Mouse (Mus musculus): ENCODE results near the gene Vps37c. TPM values are rescaled to one million over a fixed set of nuclear protein-coding genes. Genes with fewer than 3 reads are reported as not detected.

The Vps37c gene
- polyA plus RNA-seq, 1 experiment = 14.8 TPM

DNA sequence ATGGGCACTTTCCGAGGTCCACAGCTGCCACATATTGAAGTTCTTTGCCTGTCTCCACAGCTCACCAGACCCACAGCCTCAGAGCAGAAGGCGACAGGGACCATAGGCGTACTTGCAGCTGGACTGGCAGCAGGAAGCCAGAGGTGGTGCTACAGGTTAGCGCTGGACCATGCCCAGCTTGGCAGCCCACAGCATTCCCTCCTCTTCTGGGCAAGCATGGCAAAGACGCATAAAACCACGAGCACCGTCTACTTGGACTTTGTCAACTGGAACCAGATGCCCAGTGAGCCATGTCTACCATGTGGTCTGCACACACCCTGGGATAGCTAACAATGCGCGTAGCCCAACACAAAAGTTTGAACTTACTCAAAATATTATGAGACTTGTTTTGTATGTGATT lies 3.5 kb upstream of the Vps37c start:
- Histone ChIP-seq H3K27ac (ENCODE audit: insufficient read depth, low read length) (no peak overlapping the region), H3K4me3 (ENCODE audit: insufficient read depth, low read length) (no peak overlapping the region), H3K4me1 (ENCODE audit: control insufficient read depth, insufficient read depth, low read length) (0 out of 2 replicates have a peak, but pooled peaks cover under 1% of the 10 kb centered on the region)
- TF ChIP-seq POLR2A (IDR thresholded peaks at IDR 0.05; ENCODE audit: low read depth, low read length) = no peak
- TF ChIP-seq CTCF (IDR thresholded peaks at IDR 0.05; ENCODE audit: borderline replicate concordance, insufficient read depth, low read length) = no peak

DNA sequence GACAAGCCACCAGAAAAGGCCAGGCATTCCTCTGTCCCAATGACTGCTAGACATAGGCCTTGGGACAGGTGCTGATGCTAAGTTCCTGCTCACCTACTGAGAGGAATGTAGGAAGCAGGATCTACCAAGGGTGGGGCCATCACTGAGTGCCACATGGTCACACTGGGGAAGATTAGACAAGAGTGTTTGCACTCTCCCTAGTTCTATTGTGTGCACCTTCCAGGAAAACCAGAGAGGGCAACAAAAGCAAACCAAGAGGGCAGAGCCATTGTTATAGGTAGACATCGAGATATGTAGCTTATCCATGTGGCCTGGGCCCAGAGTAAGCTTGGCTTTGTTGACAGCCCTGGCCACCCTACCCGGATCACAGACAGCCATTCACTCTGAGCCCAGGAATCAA lies 2.8 kb upstream of the Vps37c start:
- Histone ChIP-seq H3K4me1 (ENCODE audit: control insufficient read depth, insufficient read depth, low read length) (peaks cover 4% of the 10 kb centered on the region), H3K27ac (ENCODE audit: insufficient read depth, low read length) (no peak overlapping the region), H3K4me3 (ENCODE audit: insufficient read depth, low read length) (no peak overlapping the region)
- TF ChIP-seq CTCF (IDR thresholded peaks at IDR 0.05; ENCODE audit: borderline replicate concordance, insufficient read depth, low read length) (no peak), POLR2A (IDR thresholded peaks at IDR 0.05; ENCODE audit: low read depth, low read length) (no peak)

DNA sequence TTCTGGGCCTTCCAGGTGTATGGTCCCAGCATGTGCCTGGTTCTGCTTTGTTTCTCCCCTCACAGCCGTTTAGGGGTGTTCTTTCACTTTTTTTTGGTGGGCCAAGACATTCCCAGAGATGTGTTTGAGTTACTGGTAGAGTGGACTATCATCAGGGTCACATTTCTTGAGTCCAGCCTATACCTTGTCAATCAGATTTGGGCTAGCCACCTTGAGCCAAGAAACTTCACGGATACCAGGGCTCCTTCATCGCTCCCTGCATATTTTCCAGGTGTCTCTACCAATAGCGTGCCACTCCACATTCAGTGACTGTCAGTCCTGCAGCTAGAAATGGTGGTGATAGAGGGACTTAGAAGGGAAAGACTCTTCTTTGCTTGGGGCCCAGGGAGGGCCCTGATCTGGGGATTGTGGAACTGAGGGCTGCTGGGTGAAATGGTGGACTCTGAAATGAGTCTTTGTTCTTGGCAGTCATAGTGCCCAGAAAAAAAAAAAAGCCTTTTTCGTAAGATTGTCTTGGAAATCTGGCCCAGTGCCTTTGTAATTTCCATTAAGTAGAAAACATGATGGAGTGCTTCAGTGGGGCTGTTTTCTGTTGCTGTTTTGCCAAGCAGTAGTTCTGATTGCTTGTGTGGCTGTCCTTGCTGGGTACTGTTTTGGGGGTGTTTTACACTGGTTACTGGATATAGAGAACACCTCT lies 1.1 kb downstream of the Vps37c start:
- Histone ChIP-seq H3K4me3 (ENCODE audit: insufficient read depth, low read length) (peak overlapping the region; percentile 93), H3K4me1 (ENCODE audit: control insufficient read depth, insufficient read depth, low read length) (peaks cover 10% of the 10 kb centered on the region), H3K27ac (ENCODE audit: insufficient read depth, low read length) (peak overlapping the region; percentile 91)
- no peak for TF ChIP-seq CTCF (IDR thresholded peaks at IDR 0.05; ENCODE audit: borderline replicate concordance, insufficient read depth, low read length)
- TF ChIP-seq POLR2A (IDR thresholded peaks at IDR 0.05; ENCODE audit: low read depth, low read length) = 0 out of 2 replicates have a peak, but pooled peaks have one; percentile 12

DNA sequence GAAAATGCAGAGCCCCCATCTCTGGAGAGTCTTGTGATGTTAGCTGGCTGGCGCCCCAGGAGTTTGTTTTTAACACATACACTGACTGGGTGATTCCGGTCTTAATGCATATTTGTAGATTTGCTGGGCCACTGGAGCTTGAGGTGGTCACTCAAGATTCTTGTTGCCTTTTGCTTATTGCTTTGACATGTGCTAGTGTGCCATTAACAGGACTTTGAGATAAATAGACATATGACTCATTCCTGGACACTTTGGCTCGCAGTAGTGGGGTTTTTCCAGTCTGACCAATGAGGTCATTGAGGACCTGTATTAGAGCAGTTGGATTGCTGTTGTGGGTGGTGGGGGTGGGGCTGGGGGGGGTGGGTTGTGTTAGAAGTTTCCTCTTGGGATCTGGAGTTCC lies 1.8 kb downstream of the Vps37c start:
- peak overlapping the region; percentile 26; the same call in 1 of the 2 replicates for H3K4me3 ChIP-seq (ENCODE audit: insufficient read depth, low read length)
- peaks cover 10% of the 10 kb centered on the region for H3K4me1 ChIP-seq (ENCODE audit: control insufficient read depth, insufficient read depth, low read length)
- peak overlapping the region; percentile 91 for H3K27ac ChIP-seq (ENCODE audit: insufficient read depth, low read length)
- no peak for TF ChIP-seq POLR2A (IDR thresholded peaks at IDR 0.05; ENCODE audit: low read depth, low read length)
- no peak for TF ChIP-seq CTCF (IDR thresholded peaks at IDR 0.05; ENCODE audit: borderline replicate concordance, insufficient read depth, low read length)

DNA sequence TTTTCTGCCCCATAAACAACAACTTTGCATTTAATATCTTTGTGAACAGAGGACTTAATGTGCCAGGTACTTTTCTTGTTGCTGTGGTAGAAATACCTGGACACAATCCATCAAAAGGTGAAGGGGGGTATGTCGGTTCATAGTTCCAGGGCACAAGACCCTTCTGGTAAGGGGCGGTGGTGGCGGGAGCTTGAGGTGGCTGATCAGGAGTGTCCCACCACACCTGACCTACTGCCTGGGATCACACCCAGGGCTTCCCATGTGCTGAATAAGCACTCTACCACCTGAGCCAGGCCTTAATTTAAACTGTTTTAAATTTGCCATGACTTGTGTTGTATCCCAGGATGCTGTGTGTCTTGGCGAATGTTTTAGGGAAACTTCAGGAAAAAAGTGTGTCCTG lies 2.6 kb downstream of the Vps37c start:
- Histone ChIP-seq H3K27ac (ENCODE audit: insufficient read depth, low read length) (no peak overlapping the region), H3K4me1 (ENCODE audit: control insufficient read depth, insufficient read depth, low read length) (peaks cover 12% of the 10 kb centered on the region), H3K4me3 (ENCODE audit: insufficient read depth, low read length) (no peak overlapping the region)
- TF ChIP-seq POLR2A (IDR thresholded peaks at IDR 0.05; ENCODE audit: low read depth, low read length) = no peak
- TF ChIP-seq CTCF (IDR thresholded peaks at IDR 0.05; ENCODE audit: borderline replicate concordance, insufficient read depth, low read length) = no peak

DNA sequence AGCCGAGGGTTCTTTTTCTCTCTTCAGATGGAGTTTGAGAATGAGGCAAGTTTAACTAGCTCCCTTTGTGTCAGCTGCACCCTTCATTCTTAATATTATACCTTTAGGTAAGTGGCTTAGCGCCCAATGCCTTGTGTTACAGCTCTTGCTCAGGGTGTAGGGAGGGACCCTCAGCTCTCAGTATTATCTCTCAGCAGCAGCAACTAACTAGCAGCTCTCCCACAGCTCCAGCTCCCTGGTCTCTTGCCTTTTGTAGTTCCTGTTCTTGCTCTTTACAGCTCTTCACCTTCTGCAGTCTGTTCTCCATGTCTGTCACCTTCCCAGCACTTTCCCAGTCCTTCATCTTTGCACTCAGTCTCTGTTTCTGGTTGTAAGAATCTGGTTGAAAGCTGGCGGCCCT lies 3.1 kb downstream of the Vps37c start:
- no peak for TF ChIP-seq POLR2A (IDR thresholded peaks at IDR 0.05; ENCODE audit: low read depth, low read length)
- no peak overlapping the region for H3K27ac ChIP-seq (ENCODE audit: insufficient read depth, low read length)
- peaks cover 12% of the 10 kb centered on the region for H3K4me1 ChIP-seq (ENCODE audit: control insufficient read depth, insufficient read depth, low read length)
- H3K4me3 ChIP-seq (ENCODE audit: insufficient read depth, low read length) = no peak overlapping the region

DNA sequence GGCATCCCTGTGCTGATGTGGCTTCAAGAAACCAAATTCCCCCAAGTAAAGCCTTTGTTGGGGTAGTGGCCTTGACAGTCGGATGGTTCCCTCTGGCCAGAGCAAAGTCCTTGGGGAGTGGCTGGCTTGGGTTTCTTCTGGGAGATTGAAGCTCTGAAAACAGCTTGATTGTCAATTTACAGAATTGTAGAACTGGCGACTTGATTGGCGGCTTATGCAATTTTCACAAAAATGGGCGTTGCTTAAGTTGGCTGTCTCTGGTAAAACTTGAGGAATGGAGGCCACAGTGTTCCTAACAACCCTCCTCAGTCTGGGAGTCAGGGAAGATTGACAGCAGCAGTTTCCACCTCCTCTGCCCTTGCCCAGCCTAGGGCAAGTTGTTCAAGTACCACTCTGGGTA lies 3.8 kb downstream of the Vps37c start:
- Histone ChIP-seq H3K4me3 (ENCODE audit: insufficient read depth, low read length) (no peak overlapping the region), H3K4me1 (ENCODE audit: control insufficient read depth, insufficient read depth, low read length) (peaks cover 16% of the 10 kb centered on the region), H3K27ac (ENCODE audit: insufficient read depth, low read length) (no peak overlapping the region)
- TF ChIP-seq CTCF (IDR thresholded peaks at IDR 0.05; ENCODE audit: borderline replicate concordance, insufficient read depth, low read length) (no peak), POLR2A (IDR thresholded peaks at IDR 0.05; ENCODE audit: low read depth, low read length) (no peak)

DNA sequence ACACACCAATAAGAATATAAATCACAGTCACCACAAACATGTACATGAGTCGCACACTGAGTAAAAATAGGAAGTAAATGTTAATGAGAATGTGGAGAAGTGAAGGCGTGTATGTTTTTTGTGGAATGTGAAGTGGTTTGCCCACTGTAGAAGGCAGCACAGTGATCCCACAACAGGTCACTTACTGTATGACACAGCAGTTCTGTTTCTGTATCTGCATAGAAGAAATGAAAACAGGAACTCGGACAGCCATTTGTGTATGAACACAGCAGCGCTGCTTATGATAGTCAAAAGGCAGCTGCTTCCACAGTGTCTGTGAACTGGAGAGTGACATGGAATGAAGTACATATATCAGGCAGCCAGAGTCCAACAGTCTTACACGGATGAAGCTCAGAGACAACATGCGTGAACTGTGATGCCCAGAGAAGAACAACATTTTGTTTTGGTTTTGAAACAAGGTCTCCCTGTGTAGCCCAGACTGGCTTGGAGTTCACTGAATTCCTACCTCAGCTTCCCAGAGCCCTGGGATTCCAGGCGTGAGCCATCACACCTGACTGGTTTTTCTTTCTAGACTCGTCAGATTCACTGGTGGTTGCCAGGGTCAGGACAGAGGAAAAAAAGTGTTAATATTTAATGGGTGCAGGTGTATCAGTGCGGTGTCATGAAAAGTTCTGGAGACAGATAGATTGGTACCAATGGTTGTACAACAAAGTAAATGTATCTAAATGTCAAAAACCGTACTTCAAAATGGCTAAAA lies 5.6 kb downstream of the Vps37c start:
- no peak overlapping the region for H3K4me3 ChIP-seq (ENCODE audit: insufficient read depth, low read length)
- H3K27ac ChIP-seq (ENCODE audit: insufficient read depth, low read length) = peak overlapping the region; percentile 3; the same call in 1 of the 2 replicates
- TF ChIP-seq CTCF (IDR thresholded peaks at IDR 0.05; ENCODE audit: borderline replicate concordance, insufficient read depth, low read length) (no peak), POLR2A (IDR thresholded peaks at IDR 0.05; ENCODE audit: low read depth, low read length) (no peak)
- H3K4me1 ChIP-seq (ENCODE audit: control insufficient read depth, insufficient read depth, low read length) = peaks cover 22% of the 10 kb centered on the region

DNA sequence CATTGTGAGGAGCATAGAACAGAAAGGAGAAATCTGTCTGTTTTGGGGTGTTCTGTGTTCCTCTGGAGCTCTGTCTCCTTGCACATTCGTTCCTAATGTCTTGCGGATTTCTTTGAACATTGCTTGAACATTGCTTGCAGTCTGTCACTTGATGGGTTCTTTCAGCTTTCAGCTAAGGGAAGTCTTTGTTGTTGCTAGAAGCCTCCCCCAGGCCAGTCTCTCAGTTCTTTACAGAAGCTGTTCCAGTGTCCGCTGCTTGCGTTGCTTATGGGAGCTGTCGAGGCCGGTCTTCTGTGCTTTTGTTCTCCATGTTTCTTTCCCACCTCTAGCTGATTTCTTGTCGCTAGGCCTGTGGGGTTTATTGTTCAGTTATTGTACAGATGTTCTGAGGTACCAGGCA lies 7.3 kb downstream of the Vps37c start:
- no peak overlapping the region for H3K4me3 ChIP-seq (ENCODE audit: insufficient read depth, low read length)
- TF ChIP-seq POLR2A (IDR thresholded peaks at IDR 0.05; ENCODE audit: low read depth, low read length) (no peak), CTCF (IDR thresholded peaks at IDR 0.05; ENCODE audit: borderline replicate concordance, insufficient read depth, low read length) (no peak)
- no peak overlapping the region for H3K27ac ChIP-seq (ENCODE audit: insufficient read depth, low read length)
- H3K4me1 ChIP-seq (ENCODE audit: control insufficient read depth, insufficient read depth, low read length) = peaks cover 18% of the 10 kb centered on the region

Measured in embryonic fibroblast, embryonic 13.5 days (primary cell).